Mouse (Mus musculus): ENCODE data around the gene Tas1r3. TPM values are rescaled to one million over a fixed set of nuclear protein-coding genes. Genes with fewer than 3 reads are reported as not detected.

Gene Tas1r3
- total and polyA plus RNA-seq, 3 experiments: 0.62 to 54.9 (median 1.1) TPM

- no peaks in the 10 kb centered on the region for H3K27me3 ChIP-seq (ENCODE audit: control insufficient read depth in 1 of 2, insufficient read depth in 2 of 2, low read length in 2 of 2)
- H3K79me2 ChIP-seq (ENCODE audit: control insufficient read depth, insufficient read depth, low read length, poor library complexity): peaks cover under 1% of the 10 kb centered on the region; the same call in 1 of the 2 replicates
- H3K27ac ChIP-seq (ENCODE audit: control insufficient read depth, low read depth, low read length): no peak overlapping the region
- H3K36me3 ChIP-seq (ENCODE audit: control insufficient read depth in 1 of 2, insufficient read depth in 2 of 2, low read length in 2 of 2): peaks cover 0 to 2% of the 10 kb centered on the region in 2 experiments; a peak in 1 of 4 replicates
- no peak for DNase-seq (ENCODE audit: low read depth, low spot score)
- no peak overlapping the region for H3K9ac ChIP-seq (ENCODE audit: control insufficient read depth, low read depth, low read length, poor library complexity, severe bottlenecking)
- no peak overlapping the region for H3K4me3 ChIP-seq (ENCODE audit: control insufficient read depth in 1 of 2, insufficient read depth in 1 of 2, low read depth in 2 of 2, low read length in 2 of 2)
- H3K9me3 ChIP-seq (replicated peaks; ENCODE audit: insufficient read depth, low read length): no peaks in the 10 kb centered on the region
- H3K4me1 ChIP-seq (ENCODE audit: control insufficient read depth in 1 of 2, insufficient read depth in 2 of 2, low read length in 2 of 2): no peaks in the 10 kb centered on the region
- TF ChIP-seq GATA1 (IDR thresholded peaks at IDR 0.05; ENCODE audit: low read depth, low read length) (no peak), HCFC1 (IDR thresholded peaks at IDR 0.05; ENCODE audit: low read depth, low read length) (no peak), ZC3H11A (IDR thresholded peaks at IDR 0.05; ENCODE audit: low read depth, low read length) (no peak), MAX (IDR thresholded peaks at IDR 0.05; ENCODE audit: low read length) (no peak), EP300 (IDR thresholded peaks at IDR 0.05; ENCODE audit: low read depth in 1 of 2, low read length in 2 of 2) (no peak), CHD1 (IDR thresholded peaks at IDR 0.05; ENCODE audit: low read depth, low read length) (no peak), MYB (IDR thresholded peaks at IDR 0.05; ENCODE audit: low read depth, low read length) (no peak), ZNF384 (IDR thresholded peaks at IDR 0.05; ENCODE audit: low read depth, low read length) (no peak), USF1 (IDR thresholded peaks at IDR 0.05; ENCODE audit: low read depth, low read length) (no peak), MEF2A (IDR thresholded peaks at IDR 0.05; ENCODE audit: extremely low read depth, insufficient replicate concordance, low read depth, low read length, poor library complexity, severe bottlenecking) (no peak), RAD21 (IDR thresholded peaks at IDR 0.05; ENCODE audit: low read depth, low read length) (no peak), NELFE (IDR thresholded peaks at IDR 0.05; ENCODE audit: low read depth, low read length) (no peak), POLR2AphosphoS2 (IDR thresholded peaks at IDR 0.05; ENCODE audit: low read length) (no peak), MAZ (IDR thresholded peaks at IDR 0.05; ENCODE audit: low read depth, low read length) (no peak), KAT2A (conservative IDR thresholded peaks at IDR 0.05; ENCODE audit: low read depth, low read length) (no peak)
Measured at GRCm38 (mm10) chr4:155901205-155901604, 38.0 kb upstream of the Tas1r3 start.

DNA sequence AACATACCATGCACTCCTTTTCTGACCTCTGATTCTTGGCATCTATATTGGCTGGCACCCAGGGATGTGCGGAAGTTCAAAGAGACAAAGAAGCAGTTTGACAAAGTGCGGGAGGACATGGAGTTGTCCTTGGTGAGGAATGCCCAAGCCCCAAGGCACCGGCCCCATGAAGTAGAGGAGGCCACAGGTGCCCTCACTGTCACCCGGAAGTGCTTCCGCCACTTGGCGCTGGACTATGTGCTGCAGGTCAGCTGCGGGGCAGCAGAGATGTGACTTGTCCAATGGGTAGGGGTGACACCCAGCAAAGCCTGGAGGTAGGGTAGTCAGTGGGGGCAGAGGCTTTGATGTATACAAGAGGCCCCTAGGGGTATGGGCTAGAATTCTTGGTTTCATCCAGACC, 36.2 kb upstream of the Tas1r3 start:
- Histone ChIP-seq H3K4me3 (ENCODE audit: control insufficient read depth in 1 of 2, insufficient read depth in 1 of 2, low read depth in 2 of 2, low read length in 2 of 2) (no peak overlapping the region), H3K27ac (ENCODE audit: control insufficient read depth, low read depth, low read length) (no peak overlapping the region), H3K4me1 (ENCODE audit: control insufficient read depth in 1 of 2, insufficient read depth in 2 of 2, low read length in 2 of 2) (peaks cover 2 to 7% of the 10 kb centered on the region in 2 experiments; a peak in 2 of 4 replicates), H3K36me3 (ENCODE audit: control insufficient read depth in 1 of 2, insufficient read depth in 2 of 2, low read length in 2 of 2) (peaks cover 0 to 2% of the 10 kb centered on the region in 2 experiments; a peak in 2 of 4 replicates), H3K9me3 (replicated peaks; ENCODE audit: insufficient read depth, low read length) (no peaks in the 10 kb centered on the region), H3K9ac (ENCODE audit: control insufficient read depth, low read depth, low read length, poor library complexity, severe bottlenecking) (no peak overlapping the region), H3K79me2 (ENCODE audit: control insufficient read depth, insufficient read depth, low read length, poor library complexity) (peaks cover 14% of the 10 kb centered on the region), H3K27me3 (ENCODE audit: control insufficient read depth in 1 of 2, insufficient read depth in 2 of 2, low read length in 2 of 2) (no peaks in the 10 kb centered on the region)
- TF ChIP-seq KAT2A (conservative IDR thresholded peaks at IDR 0.05; ENCODE audit: low read depth, low read length) (no peak), USF1 (IDR thresholded peaks at IDR 0.05; ENCODE audit: low read depth, low read length) (no peak), POLR2AphosphoS2 (IDR thresholded peaks at IDR 0.05; ENCODE audit: low read length) (no peak), MEF2A (IDR thresholded peaks at IDR 0.05; ENCODE audit: extremely low read depth, insufficient replicate concordance, low read depth, low read length, poor library complexity, severe bottlenecking) (no peak), GABPA (IDR thresholded peaks at IDR 0.05; ENCODE audit: low read depth, low read length) (no peak), POLR2A (IDR thresholded peaks at IDR 0.05; ENCODE audit: control insufficient read depth in 1 of 2, insufficient read depth in 1 of 2, low read depth in 1 of 2, low read length in 2 of 2, poor library complexity in 1 of 2) (no peak), MYC (IDR thresholded peaks at IDR 0.05; ENCODE audit: low read depth, low read length) (no peak)
- DNase-seq (ENCODE audit: low read depth, low spot score): no peak

Data from MEL (cell line).